In the genomic region with DNA sequence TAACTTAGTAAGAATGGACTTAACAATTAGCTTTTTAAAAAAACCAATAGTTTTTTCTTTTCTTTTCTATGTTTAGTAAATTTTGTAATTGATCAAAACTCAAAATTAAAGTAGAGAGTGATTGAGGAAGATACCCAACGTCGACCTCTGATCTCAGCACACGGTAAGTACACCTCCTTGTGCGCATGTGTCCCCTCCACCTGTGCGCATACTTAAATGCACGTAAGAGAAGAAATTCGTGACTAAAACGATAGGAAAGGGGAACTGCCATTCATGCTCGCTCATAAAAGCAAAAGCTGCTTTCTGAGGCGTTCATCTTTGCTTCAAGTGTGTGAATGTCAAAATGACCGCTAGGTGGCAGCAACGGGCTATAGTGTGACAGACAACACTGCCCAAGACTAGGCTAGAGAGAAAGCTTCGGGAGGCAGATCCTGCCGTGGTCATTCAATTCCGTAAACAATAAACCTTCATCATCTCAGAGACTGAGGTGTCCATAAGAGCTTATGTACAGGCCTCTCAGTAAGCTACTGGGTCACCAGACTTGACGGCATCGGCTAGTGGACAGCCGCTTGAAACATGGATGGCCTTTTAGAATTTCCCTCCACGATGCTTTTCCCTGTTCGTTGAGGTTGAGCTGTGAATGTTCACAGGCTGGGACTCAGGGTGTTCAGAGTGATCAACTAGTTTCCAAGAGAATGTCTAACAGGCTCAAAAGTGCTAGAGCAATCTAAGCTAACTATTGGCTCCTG, we compare ENCODE assay signal across 8 mouse cellular contexts. TPM values are rescaled to one million over a fixed set of nuclear protein-coding genes. Genes with fewer than 3 reads are reported as not detected.
DNase-seq lines count a peak whose midpoint lies in the region; ATAC-seq lines count a peak whose summit lies in the region.

No protein-coding gene starts in this region.

- H3K4me3 ChIP-seq in intestine, embryonic 14.5 days (ENCODE audit: low read depth, low read length), result no peak overlapping the region

- peak; percentile 95 for ATAC-seq in intestine, embryonic 14.5 days (replicated peaks; ENCODE audit: low FRiP score, low TSS enrichment, low read depth)
- peak; percentile 98 for ATAC-seq in megakaryocyte-erythroid progenitor cell, adult 5-6 weeks (replicated peaks; ENCODE audit: low FRiP score, low TSS enrichment, poor library complexity, severe bottlenecking)

- intact Hi-C loops in left cerebral cortex, postnatal 10 days (cut with DNase I), result loop anchor here (5.0 to 10.0 kb wide), 2 partner anchors 207 to 234 kb away; no protein-coding TSS in a partner anchor

- no peak overlapping the region for H3K27ac ChIP-seq in intestine, embryonic 14.5 days (ENCODE audit: low read depth)

- H3K27me3 ChIP-seq in intestine, embryonic 14.5 days (replicated peaks; ENCODE audit: control insufficient read depth, insufficient read depth, low read length), result no peaks in the 10 kb centered on the region

- peak overlapping the region; percentile 36 for H3K4me2 ChIP-seq in intestine, embryonic 14.5 days (ENCODE audit: low read length)

- no peak overlapping the region for H3K9ac ChIP-seq in intestine, embryonic 14.5 days (ENCODE audit: low read length)

- 28% methylated on average over 20 of the region's 20 CpGs for WGBS in intestine, embryonic 14.5 days

- DNase-seq in adrenal gland, adult (ENCODE audit: inconsistent age in 2 of 2, low spot score in 1 of 2), result peak; percentile 87 to 97
- peak; percentile 98 for DNase-seq in embryo, embryonic 10.5 days (ENCODE audit: low spot score)
- DNase-seq in gastrocnemius, postnatal 25 days, result peak; percentile 52
- DNase-seq in intestine, embryonic 14.5 days (ENCODE audit: low spot score), result peak; percentile 96
- DNase-seq in left cerebral cortex, postnatal 10 days (ENCODE audit: extremely low spot score in 1 of 2, low spot score in 2 of 2), result peak; percentile 87 to 92
- DNase-seq in right cerebral cortex, postnatal 14 days, result peak; percentile 94
- DNase-seq in urinary bladder, postnatal 25 days (ENCODE audit: low spot score), result peak; percentile 91

- no peaks in the 10 kb centered on the region for H3K9me3 ChIP-seq in intestine, embryonic 14.5 days (ENCODE audit: control insufficient read depth, low read length)

- no peaks in the 10 kb centered on the region for H3K36me3 ChIP-seq in intestine, embryonic 14.5 days (ENCODE audit: control insufficient read depth, insufficient read depth, low read length)

- no peaks in the 10 kb centered on the region for H3K4me1 ChIP-seq in intestine, embryonic 14.5 days (replicated peaks; ENCODE audit: control insufficient read depth, insufficient read depth, low read length)

RNA-seq across cellular contexts. Expression of a gene that starts 4.5 kb away (rescaled TPM):
- total RNA-seq in gastrocnemius, postnatal 25 days (2021), result not detected
- polyA plus RNA-seq in intestine, embryonic 14.5 days (2014; fragmentation: Nextera tagmentation; extraction: Ambion mirVana), result 0.30 TPM in 1 of 2 replicates, not detected in the other
- total RNA-seq in left cerebral cortex, postnatal 10 days (2021), result not detected
- not detected in 2 replicates for total RNA-seq in megakaryocyte-erythroid progenitor cell, adult 5-6 weeks (2014; fragmentation: Nextera tagmentation)
- total RNA-seq in megakaryocyte-erythroid progenitor cell, adult 5-6 weeks (2017), result not detected in 2 replicates

RNA-seq across cellular contexts. Expression of a gene that starts 19.4 kb away (rescaled TPM):
- total RNA-seq in gastrocnemius, postnatal 25 days (2021), result 1 to 10 TPM in 1 of 2 experiments, under 1 TPM in 1; 0.23 to 1.5 TPM
- polyA plus RNA-seq in intestine, embryonic 14.5 days (2014; fragmentation: Nextera tagmentation; extraction: Ambion mirVana), result not detected in 2 replicates
- under 1 TPM; 0.10 to 0.49 TPM for total RNA-seq in left cerebral cortex, postnatal 10 days (2021)
- not detected in 2 replicates for total RNA-seq in megakaryocyte-erythroid progenitor cell, adult 5-6 weeks (2014; fragmentation: Nextera tagmentation)
- total RNA-seq in megakaryocyte-erythroid progenitor cell, adult 5-6 weeks (2017), result not detected in 2 replicates

RNA-seq across cellular contexts. Expression of a gene that starts 53.4 kb away (rescaled TPM):
- total RNA-seq in gastrocnemius, postnatal 25 days (2021), result 1 to 10 TPM; 1.8 TPM
- polyA plus RNA-seq in intestine, embryonic 14.5 days (2014; fragmentation: Nextera tagmentation; extraction: Ambion mirVana), result 45.3 and 58.6 TPM in 2 replicates
- total RNA-seq in left cerebral cortex, postnatal 10 days (2021), result 1 to 10 TPM; 4.4 to 4.9 TPM
- 1.2 and 3.3 TPM in 2 replicates for total RNA-seq in megakaryocyte-erythroid progenitor cell, adult 5-6 weeks (2014; fragmentation: Nextera tagmentation)
- 2.7 and 3.4 TPM in 2 replicates for total RNA-seq in megakaryocyte-erythroid progenitor cell, adult 5-6 weeks (2017)

RNA-seq across cellular contexts. Expression of a gene that starts 54.9 kb away (rescaled TPM):
- 1 to 10 TPM; 1.5 to 1.8 TPM for total RNA-seq in gastrocnemius, postnatal 25 days (2021)
- polyA plus RNA-seq in intestine, embryonic 14.5 days (2014; fragmentation: Nextera tagmentation; extraction: Ambion mirVana), result 11.8 and 13.6 TPM in 2 replicates
- 1 to 10 TPM; 4.1 to 7.7 TPM for total RNA-seq in left cerebral cortex, postnatal 10 days (2021)
- 4.4 and 7.3 TPM in 2 replicates for total RNA-seq in megakaryocyte-erythroid progenitor cell, adult 5-6 weeks (2014; fragmentation: Nextera tagmentation)
- 8.5 and 30.6 TPM in 2 replicates for total RNA-seq in megakaryocyte-erythroid progenitor cell, adult 5-6 weeks (2017)
